Mouse (Mus musculus): ENCODE measurements at regions not wholly inside any gene's neighbourhood (a gene's known extent, or its start where the extent isn't known, plus 50 kb on each side); places are given as distances from the start of the nearest gene placed in this dataset.

- in situ Hi-C loops (cut with MboI; ENCODE audit: low sequenced_read_pairs in 2 of 2, unreplicated experiment in 2 of 2): no loop called here
These were observed 180.0 kb upstream of the Gli3 start for GRCm38 (mm10) chr13:15283065-15283464.

GRCm38 (mm10) chr13:15298457-15298856 is 164.6 kb upstream of the Gli3 start:
- no peaks in the 10 kb centered on the region for H3K4me1 ChIP-seq (ENCODE audit: control insufficient read depth in 2 of 2, insufficient read depth in 2 of 2, low read length in 2 of 2, poor library complexity in 1 of 2)

More at GRCm38 (mm10) chr13:15283065-15283464, 180.0 kb upstream of the Gli3 start:
- H3K4me3 ChIP-seq (ENCODE audit: insufficient read depth in 1 of 2, low read depth in 1 of 2, low read length in 2 of 2, poor library complexity in 1 of 2, severe bottlenecking in 1 of 2): no peak overlapping the region
- H3K9ac ChIP-seq (ENCODE audit: insufficient read depth, low read depth, low read length, poor library complexity, severe bottlenecking): no peak overlapping the region
- no peaks in the 10 kb centered on the region for H3K9me3 ChIP-seq (ENCODE audit: control insufficient read depth, insufficient read depth, low read depth, low read length)
- no peaks in the 10 kb centered on the region for H3K36me3 ChIP-seq (ENCODE audit: control insufficient read depth, insufficient read depth, low read length, poor library complexity, severe bottlenecking)
- TF ChIP-seq ZC3H11A (IDR thresholded peaks at IDR 0.05; ENCODE audit: borderline replicate concordance, low read depth, low read length) (no peak), CHD2 (IDR thresholded peaks at IDR 0.05; ENCODE audit: low read depth, low read length) (no peak), ZNF384 (IDR thresholded peaks at IDR 0.05; ENCODE audit: low read depth, low read length) (no peak), MAFK (IDR thresholded peaks at IDR 0.05; ENCODE audit: insufficient read depth, low read depth, low read length) (no peak), HCFC1 (IDR thresholded peaks at IDR 0.05; ENCODE audit: borderline replicate concordance, insufficient read depth, low read length) (no peak)
- H3K4me1 ChIP-seq (ENCODE audit: control insufficient read depth in 2 of 2, insufficient read depth in 2 of 2, low read length in 2 of 2, poor library complexity in 1 of 2): no peaks in the 10 kb centered on the region
- no peak overlapping the region for H3K27ac ChIP-seq (ENCODE audit: insufficient read depth, low read depth, low read length, poor library complexity, severe bottlenecking)
- DNase-seq (ENCODE audit: low read depth, low spot score): no peak

GRCm38 (mm10) chr13:15325413-15325812 is 137.6 kb upstream of the Gli3 start:
- in situ Hi-C loops (cut with MboI; ENCODE audit: low sequenced_read_pairs in 2 of 2, unreplicated experiment in 2 of 2): no loop called here
- no peaks in the 10 kb centered on the region for H3K36me3 ChIP-seq (ENCODE audit: control insufficient read depth, insufficient read depth, low read length, poor library complexity, severe bottlenecking)
- no peak overlapping the region for H3K9ac ChIP-seq (ENCODE audit: insufficient read depth, low read depth, low read length, poor library complexity, severe bottlenecking)
- no peaks in the 10 kb centered on the region for H3K9me3 ChIP-seq (ENCODE audit: control insufficient read depth, insufficient read depth, low read depth, low read length)
- H3K4me3 ChIP-seq (ENCODE audit: insufficient read depth in 1 of 2, low read depth in 1 of 2, low read length in 2 of 2, poor library complexity in 1 of 2, severe bottlenecking in 1 of 2): no peak overlapping the region
- no peak for DNase-seq (ENCODE audit: low read depth, low spot score)
- no peak overlapping the region for H3K27ac ChIP-seq (ENCODE audit: insufficient read depth, low read depth, low read length, poor library complexity, severe bottlenecking)
- no peaks in the 10 kb centered on the region for H3K4me1 ChIP-seq (ENCODE audit: control insufficient read depth in 2 of 2, insufficient read depth in 2 of 2, low read length in 2 of 2, poor library complexity in 1 of 2)
- TF ChIP-seq ZC3H11A (IDR thresholded peaks at IDR 0.05; ENCODE audit: borderline replicate concordance, low read depth, low read length) (no peak), HCFC1 (IDR thresholded peaks at IDR 0.05; ENCODE audit: borderline replicate concordance, insufficient read depth, low read length) (no peak), ZNF384 (IDR thresholded peaks at IDR 0.05; ENCODE audit: low read depth, low read length) (no peak), MAFK (IDR thresholded peaks at IDR 0.05; ENCODE audit: insufficient read depth, low read depth, low read length) (no peak), CHD2 (IDR thresholded peaks at IDR 0.05; ENCODE audit: low read depth, low read length) (no peak)

More at GRCm38 (mm10) chr13:15298457-15298856, 164.6 kb upstream of the Gli3 start:
- Histone ChIP-seq H3K4me3 (ENCODE audit: insufficient read depth in 1 of 2, low read depth in 1 of 2, low read length in 2 of 2, poor library complexity in 1 of 2, severe bottlenecking in 1 of 2) (no peak overlapping the region), H3K9me3 (ENCODE audit: control insufficient read depth, insufficient read depth, low read depth, low read length) (no peaks in the 10 kb centered on the region), H3K36me3 (ENCODE audit: control insufficient read depth, insufficient read depth, low read length, poor library complexity, severe bottlenecking) (no peaks in the 10 kb centered on the region), H3K9ac (ENCODE audit: insufficient read depth, low read depth, low read length, poor library complexity, severe bottlenecking) (no peak overlapping the region), H3K27ac (ENCODE audit: insufficient read depth, low read depth, low read length, poor library complexity, severe bottlenecking) (no peak overlapping the region)
- TF ChIP-seq HCFC1 (IDR thresholded peaks at IDR 0.05; ENCODE audit: borderline replicate concordance, insufficient read depth, low read length) (no peak), ZC3H11A (IDR thresholded peaks at IDR 0.05; ENCODE audit: borderline replicate concordance, low read depth, low read length) (no peak), MAFK (IDR thresholded peaks at IDR 0.05; ENCODE audit: insufficient read depth, low read depth, low read length) (no peak), ZNF384 (IDR thresholded peaks at IDR 0.05; ENCODE audit: low read depth, low read length) (no peak), CHD2 (IDR thresholded peaks at IDR 0.05; ENCODE audit: low read depth, low read length) (no peak)
- no peak for DNase-seq (ENCODE audit: low read depth, low spot score)
- in situ Hi-C loops (cut with MboI; ENCODE audit: low sequenced_read_pairs in 2 of 2, unreplicated experiment in 2 of 2): no loop called here

- Histone ChIP-seq H3K4me3 (ENCODE audit: insufficient read depth in 1 of 2, low read depth in 1 of 2, low read length in 2 of 2, poor library complexity in 1 of 2, severe bottlenecking in 1 of 2) (no peak overlapping the region), H3K36me3 (ENCODE audit: control insufficient read depth, insufficient read depth, low read length, poor library complexity, severe bottlenecking) (no peaks in the 10 kb centered on the region), H3K27ac (ENCODE audit: insufficient read depth, low read depth, low read length, poor library complexity, severe bottlenecking) (no peak overlapping the region), H3K4me1 (ENCODE audit: control insufficient read depth in 2 of 2, insufficient read depth in 2 of 2, low read length in 2 of 2, poor library complexity in 1 of 2) (no peaks in the 10 kb centered on the region), H3K9me3 (ENCODE audit: control insufficient read depth, insufficient read depth, low read depth, low read length) (no peaks in the 10 kb centered on the region), H3K9ac (ENCODE audit: insufficient read depth, low read depth, low read length, poor library complexity, severe bottlenecking) (no peak overlapping the region)
- DNase-seq (ENCODE audit: low read depth, low spot score): no peak
- no peak for TF ChIP-seq MAFK (IDR thresholded peaks at IDR 0.05; ENCODE audit: insufficient read depth, low read depth, low read length)
- no peak for TF ChIP-seq ZNF384 (IDR thresholded peaks at IDR 0.05; ENCODE audit: low read depth, low read length)
- no peak for TF ChIP-seq CHD2 (IDR thresholded peaks at IDR 0.05; ENCODE audit: low read depth, low read length)
- TF ChIP-seq ZC3H11A (IDR thresholded peaks at IDR 0.05; ENCODE audit: borderline replicate concordance, low read depth, low read length): no peak
- no peak for TF ChIP-seq HCFC1 (IDR thresholded peaks at IDR 0.05; ENCODE audit: borderline replicate concordance, insufficient read depth, low read length)
- in situ Hi-C loops (cut with MboI; ENCODE audit: low sequenced_read_pairs in 2 of 2, unreplicated experiment in 2 of 2): no loop called here
These were observed 136.9 kb upstream of the Gli3 start for GRCm38 (mm10) chr13:15326146-15326545.

GRCm38 (mm10) chr13:15329561-15329960 is 133.5 kb upstream of the Gli3 start:
- in situ Hi-C loops (cut with MboI; ENCODE audit: low sequenced_read_pairs in 2 of 2, unreplicated experiment in 2 of 2): no loop called here
- peak; percentile 63; the same call in 1 of the 2 replicates for TF ChIP-seq ZC3H11A (IDR thresholded peaks at IDR 0.05; ENCODE audit: borderline replicate concordance, low read depth, low read length)
- no peak for TF ChIP-seq ZNF384 (IDR thresholded peaks at IDR 0.05; ENCODE audit: low read depth, low read length)

More at GRCm38 (mm10) chr13:15329561-15329960, 133.5 kb upstream of the Gli3 start:
- DNase-seq (ENCODE audit: low read depth, low spot score): peak; percentile 24
- Histone ChIP-seq H3K4me3 (ENCODE audit: insufficient read depth in 1 of 2, low read depth in 1 of 2, low read length in 2 of 2, poor library complexity in 1 of 2, severe bottlenecking in 1 of 2) (no peak overlapping the region), H3K4me1 (ENCODE audit: control insufficient read depth in 2 of 2, insufficient read depth in 2 of 2, low read length in 2 of 2, poor library complexity in 1 of 2) (no peaks in the 10 kb centered on the region), H3K9ac (ENCODE audit: insufficient read depth, low read depth, low read length, poor library complexity, severe bottlenecking) (no peak overlapping the region), H3K27ac (ENCODE audit: insufficient read depth, low read depth, low read length, poor library complexity, severe bottlenecking) (no peak overlapping the region), H3K36me3 (ENCODE audit: control insufficient read depth, insufficient read depth, low read length, poor library complexity, severe bottlenecking) (no peaks in the 10 kb centered on the region), H3K9me3 (ENCODE audit: control insufficient read depth, insufficient read depth, low read depth, low read length) (no peaks in the 10 kb centered on the region)

All from ES-E14 (cell line).